Mouse (Mus musculus) kidney, postnatal 4 days (tissue): Measurements from ENCODE around the gene Hamp.
A peak's percentile ranks its signal among the peaks of the same experiment; 100 is the strongest.

Experiments used
- DNase-seq, 2 experiments: peaks; one replicate each; pipeline ENCODE4 v3.0.0; 2021; ENCODE audit warnings: mixed read lengths in 2 of 2

The Hamp gene

DNA sequence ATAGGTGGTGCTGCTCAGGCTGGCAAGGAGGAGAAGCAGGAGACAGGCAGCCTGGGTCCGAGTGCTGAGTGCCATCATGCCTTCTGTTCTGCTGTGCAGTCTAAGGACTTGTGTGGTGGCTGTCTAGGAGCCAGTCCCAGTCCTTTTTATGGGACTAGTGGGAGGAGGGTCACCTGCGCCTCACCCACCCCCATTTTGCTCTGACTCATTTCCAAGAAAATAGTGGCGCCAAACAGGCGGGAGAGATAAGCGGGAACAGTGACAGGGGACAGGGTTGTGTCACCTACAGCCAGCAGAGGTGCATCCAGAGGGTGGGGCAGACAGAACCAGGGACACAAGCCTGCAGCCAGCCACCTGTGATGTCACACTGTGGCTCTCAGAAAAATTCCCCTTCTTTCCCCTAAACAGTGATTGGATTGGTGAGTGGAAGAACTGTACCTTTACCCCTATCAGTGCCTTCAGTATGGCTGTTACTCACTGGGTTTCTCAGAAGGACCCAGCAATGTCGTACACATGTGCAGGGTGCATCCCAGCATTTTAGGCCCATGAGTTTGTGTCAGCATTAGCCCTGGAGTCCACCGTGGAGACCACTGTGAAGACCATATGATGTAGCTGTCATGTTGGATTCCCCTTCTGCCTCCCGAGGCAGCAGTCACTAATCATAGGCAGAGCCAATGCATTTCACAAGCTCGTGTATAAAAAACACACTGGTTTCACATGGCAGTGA, at the start of gene Hamp:
Hamp (minus strand) TSS at position 124 of the 727 bp plus-strand sequence.
- DNase-seq, result no peak

DNA sequence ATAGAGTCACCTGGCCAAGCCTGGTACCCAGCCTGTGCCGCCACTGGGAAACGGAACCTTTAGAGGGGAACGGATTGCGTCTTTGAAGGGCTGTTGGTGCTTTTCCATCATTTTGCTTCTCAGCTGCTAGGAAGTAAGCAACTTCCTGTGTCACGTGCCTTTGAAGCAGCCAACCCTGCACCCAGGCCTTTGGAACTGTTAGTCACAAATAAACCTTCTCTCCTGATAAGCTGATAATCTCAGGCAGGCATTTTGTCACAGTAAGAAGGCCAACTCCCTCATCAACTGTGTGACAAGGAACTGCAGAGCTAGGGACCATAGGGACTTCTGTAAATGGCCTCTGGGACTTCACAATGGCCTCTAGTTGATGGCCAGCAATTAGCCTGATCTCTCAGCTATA, 48.3 kb upstream of the Hamp start:
- DNase-seq, result no peak

DNA sequence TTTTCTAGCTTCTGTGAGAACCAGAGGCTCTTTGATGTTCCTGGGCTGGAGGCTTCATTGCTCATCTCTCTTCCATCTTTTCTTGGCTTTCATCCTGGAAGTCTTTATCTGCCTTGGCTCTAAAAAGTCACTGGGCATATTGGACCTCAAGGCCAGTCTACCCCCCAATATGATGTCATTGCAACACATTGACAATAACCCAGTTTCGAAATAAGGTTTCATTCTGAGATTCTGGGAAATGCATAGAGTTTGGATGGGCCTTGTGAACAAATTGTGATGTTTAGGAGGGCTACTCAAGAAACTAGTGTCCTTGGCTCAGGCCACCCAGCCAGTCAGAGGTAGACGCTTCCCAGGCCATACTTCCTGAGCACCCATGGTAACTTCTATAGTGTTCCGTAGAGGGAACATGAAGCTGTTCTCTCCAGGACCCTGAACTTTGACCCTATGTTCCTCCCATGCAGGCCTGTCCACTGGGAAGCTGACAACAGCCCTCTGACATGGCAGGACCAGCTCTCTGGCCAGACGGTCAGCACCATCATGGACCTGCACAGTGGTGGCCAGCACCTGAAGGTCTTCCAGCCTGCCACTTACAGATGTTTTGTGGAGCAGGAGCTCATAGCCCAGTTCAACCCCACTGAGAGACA, 44.8 kb upstream of the Hamp start:
- DNase-seq, result no peak

DNA sequence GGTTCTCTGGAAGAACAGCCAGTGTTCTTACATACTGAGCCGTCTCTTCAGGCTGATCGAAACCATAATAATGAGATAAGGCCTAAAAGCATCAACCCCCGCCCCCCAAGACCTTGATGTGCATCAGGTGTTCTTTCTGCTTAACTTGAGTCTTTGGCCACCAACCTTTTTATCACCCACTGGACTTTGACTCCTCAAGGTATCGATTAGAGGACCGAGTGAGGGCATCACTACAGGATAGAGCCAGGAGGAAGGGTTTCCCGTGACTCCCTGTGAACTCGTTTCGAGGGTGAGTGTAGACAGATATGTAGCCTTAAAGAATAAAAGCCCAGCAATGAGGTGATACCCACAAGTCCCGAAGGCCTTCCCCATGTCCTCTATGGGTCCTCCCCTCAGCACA, 41.5 kb upstream of the Hamp start:
- no peak for DNase-seq

DNA sequence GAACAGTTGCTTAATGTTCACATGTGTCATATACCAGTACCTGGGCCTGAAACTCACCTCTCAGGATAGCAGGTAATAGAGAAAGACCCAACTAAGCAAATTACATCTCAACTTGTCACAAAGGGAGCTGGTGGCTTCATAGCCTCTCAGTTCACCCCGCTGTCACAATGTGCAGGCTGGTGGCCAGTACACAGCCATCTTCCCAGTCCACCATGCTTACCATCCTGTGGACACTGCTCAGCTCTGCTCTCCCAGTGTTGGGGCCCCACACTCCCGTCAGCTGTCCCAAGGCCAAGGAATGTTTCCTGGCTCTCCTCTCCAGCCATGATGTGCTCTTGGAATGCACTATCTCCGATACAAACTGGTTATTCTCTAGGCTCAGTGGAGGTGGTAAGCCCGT, 37.9 kb upstream of the Hamp start:
- no peak for DNase-seq

DNA sequence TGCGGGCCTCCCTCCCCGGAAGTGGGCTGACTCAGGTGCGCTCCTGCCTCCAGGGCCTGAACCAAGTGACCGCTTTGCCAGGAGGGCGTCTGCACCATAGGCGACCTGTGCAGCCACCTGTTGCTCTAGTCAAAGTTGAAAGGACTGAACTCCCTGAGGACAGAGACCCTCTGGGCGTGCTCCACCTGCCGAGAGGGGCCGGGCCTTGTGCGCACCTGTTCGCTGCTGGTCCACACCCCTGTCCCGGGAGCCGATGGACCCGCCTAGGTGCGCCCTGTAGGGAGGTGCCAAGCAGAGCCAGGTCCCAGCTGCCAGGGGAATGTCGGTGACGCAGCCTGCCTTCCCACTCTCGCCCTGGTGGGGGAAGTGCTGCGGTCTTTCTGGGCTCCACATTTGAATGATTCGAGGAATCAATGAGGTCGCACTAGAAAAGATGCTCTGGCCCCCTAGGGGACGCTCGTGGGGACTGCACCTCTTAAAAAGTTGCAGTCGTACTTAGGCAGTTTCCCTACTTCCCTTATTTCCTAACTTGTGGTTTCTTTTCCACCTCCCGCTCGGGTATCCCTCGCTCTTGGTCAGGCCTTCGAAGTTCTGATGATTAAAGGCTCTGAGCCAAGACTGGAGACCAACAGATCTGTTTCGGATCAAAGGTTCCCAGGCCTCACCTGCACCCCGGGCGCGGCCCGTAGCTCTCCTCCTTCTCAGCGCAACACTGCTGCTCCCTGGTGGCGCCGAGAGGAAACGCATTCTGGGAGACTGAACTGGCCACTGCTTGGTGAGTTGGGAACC, 29.9 kb upstream of the Hamp start, which contains the start of gene Fam187b:
Fam187b (plus strand) TSS at position 290 of the 789 bp plus-strand sequence.
- peak; percentile 93 to 95 for DNase-seq

DNA sequence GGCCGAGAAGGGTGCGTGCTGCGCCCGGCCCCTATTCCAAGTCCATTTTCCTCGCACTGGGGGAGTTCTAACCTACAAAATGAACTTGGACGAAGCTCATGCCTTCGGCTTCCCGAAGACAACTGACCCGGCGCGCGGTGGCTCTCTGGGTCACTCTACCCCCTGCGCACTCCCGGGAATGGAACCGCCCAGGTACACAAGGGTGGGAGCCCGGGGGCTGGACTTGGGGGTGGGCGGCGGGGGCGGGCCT, 29.3 kb upstream of the Hamp start, which contains the start of gene Lsr:
Lsr (minus strand) TSS at position 214 of the 250 bp plus-strand sequence.
- DNase-seq, result peak in 1 of 2 experiments; percentile 79

DNA sequence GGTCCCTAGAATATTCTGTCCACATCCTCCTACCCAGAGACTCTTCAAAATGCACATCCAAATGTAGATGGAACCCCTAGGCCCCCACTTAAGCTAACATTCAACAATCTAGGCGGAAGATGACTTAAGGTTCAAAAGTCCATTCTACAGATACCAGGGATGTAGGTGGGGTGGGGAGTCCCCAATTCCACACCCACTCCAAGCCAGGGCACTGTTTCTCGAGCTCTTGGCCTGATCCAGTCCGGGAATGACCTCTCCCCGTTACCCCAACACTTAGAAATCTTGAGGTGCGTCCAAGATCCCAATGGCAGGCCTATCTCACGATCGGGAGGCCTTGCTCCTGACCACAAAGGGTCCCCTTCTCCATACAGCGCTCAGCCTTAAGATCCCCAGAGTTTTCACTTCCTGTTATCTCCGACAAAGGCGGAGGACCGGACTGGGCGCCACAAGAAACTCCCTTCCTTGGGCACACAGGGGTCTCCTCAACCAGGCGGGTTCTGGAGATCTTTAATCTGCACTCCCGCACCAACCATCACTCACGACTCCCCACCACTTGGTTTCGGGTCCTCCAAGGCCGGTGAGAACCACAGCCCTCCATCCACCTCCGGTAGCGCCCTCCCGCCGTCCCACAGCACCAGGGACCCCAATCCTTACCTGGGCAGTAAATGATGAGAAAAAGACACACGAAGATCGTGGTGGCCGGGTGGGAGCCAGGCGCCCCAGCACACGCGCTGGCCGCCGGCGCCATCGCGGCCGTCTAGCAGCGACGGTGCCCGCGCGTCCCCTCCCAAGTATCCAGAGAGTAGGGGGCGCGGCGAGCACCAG, 28.8 kb upstream of the Hamp start:
- DNase-seq, result no peak

DNA sequence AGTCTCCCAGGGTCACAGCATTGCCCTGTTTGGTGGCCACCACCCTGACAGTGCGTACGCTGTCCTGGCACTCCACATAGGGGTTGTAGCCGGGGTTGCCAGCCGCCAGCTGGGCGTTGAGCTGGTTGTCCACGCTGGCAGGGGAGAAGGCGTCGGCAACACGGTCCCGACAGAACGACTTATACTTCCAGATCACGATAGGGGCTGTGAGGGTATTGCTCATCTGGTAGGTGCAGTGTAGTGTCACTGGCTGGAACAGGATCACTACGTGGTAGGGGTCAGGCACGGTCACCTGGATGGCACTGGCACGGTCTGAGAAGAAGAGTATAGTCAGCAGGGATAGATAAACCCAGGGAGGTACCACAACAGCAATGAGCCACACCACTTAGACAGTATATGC, 28.1 kb upstream of the Hamp start:
- DNase-seq, result no peak

DNA sequence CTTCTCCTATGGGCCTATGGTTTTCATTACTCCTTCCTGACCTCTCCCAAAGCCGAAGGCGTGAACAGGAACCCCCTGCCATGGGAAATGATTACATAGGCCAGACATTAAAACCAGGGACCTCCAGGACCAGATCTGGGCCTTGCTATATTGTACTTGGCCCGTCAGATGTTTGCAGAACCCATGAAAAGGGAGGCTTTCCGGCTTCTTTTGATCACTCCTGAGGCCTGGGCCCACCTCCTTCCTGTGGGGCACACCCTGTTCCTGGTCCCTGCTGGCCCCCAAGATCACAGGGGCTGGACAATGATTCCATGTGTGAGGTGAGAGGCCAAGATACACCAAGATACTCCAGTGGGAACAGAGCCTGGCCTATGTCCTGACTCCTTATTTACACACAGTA, 25.3 kb upstream of the Hamp start:
- DNase-seq, result no peak

DNA sequence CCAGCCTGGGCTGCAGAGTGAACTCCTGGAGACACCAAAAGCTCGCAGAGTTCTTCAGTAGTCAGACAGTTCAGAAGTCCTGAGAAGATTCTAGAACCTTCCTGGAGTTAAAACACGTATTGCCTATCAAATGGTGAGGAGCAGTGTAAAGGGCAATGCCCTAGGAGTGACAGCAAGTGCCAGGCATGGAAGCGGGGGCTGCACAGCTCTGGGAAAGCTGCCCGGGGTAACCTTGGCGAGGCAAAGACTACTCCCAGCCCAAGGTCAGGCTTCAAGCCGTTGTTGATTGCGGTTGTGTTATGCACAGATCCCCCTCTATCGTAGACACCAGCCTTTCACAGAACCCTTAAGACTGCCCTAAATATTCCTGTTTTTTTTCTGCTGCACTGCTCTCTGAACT, 24.8 kb upstream of the Hamp start:
- no peak for DNase-seq

DNA sequence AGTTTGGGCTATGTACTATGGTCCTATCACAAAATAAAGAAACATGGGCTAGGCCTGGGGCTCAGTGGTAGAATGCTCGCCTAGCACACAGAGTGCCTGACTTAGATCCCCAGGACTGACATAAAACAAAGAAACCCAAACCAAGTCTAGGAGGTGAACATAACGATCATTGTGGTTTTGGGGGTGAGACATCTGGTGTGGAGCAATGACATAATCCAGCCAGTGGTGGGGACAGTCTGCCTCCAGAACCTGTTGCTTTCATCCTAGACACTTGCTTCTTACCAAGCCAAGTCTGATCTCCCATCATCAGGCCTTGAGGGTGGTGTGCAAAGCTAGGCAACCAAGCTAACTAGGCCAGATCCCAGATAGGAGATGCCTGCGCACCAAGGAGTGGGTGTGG, 22.8 kb upstream of the Hamp start:
- no peak for DNase-seq

DNA sequence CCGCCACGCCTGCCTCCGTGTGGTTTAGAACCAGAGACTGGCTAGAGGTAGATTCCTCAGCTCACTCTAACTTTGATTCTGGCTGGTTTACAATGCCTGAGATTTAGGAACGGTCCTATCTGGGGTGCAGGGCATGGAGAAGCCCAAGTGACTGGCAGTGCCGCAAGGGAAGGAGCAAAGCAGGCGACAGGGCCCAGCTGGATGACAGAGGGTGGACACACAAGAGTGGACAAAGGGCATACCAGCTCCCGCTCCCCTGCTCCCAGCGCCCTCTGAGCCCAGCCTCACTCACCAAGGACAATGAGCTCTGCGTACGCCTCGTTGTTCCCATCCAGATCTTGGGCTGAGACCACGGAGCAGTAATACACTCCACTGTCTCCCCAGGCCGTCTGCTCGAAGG, 21.8 kb upstream of the Hamp start:
- DNase-seq, result no peak

DNA sequence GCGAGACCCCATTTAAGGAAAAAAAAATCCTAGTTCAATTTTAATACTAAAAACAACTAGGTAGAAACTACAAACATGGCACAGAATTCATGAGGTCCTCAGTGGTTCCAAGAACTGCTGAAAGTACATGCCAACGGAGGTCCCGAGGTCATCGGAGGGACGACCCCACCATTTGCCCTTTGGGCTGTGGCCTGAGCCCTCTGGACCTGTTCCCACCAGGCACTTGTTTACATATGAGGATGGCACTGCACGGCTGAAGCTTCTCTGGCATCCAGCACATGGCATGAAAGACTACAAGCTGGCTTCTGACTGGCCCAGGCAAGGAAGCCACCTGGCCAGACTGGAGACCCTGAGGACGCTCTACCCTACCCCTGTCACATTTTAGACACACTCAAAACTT, 20.5 kb upstream of the Hamp start:
- no peak for DNase-seq

DNA sequence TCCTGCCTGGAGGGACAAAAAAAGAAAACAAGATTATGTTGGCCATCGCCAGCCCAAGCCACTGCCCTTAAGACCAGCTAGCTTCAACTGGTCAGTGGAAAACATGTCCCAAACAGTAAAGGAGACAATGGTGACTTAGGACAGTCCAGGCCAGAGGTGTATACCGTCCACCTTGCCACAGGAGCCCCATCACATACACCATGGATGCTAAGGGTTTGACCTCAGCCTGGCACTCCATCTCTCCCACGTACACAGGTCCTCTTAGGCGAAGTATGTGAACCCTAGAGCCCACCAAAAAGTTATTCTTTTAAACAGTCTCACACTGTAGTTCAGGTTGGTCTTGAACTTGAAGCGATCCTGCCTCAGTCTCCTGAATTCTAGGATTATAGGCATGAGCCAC, 19.0 kb upstream of the Hamp start:
- DNase-seq, result no peak

DNA sequence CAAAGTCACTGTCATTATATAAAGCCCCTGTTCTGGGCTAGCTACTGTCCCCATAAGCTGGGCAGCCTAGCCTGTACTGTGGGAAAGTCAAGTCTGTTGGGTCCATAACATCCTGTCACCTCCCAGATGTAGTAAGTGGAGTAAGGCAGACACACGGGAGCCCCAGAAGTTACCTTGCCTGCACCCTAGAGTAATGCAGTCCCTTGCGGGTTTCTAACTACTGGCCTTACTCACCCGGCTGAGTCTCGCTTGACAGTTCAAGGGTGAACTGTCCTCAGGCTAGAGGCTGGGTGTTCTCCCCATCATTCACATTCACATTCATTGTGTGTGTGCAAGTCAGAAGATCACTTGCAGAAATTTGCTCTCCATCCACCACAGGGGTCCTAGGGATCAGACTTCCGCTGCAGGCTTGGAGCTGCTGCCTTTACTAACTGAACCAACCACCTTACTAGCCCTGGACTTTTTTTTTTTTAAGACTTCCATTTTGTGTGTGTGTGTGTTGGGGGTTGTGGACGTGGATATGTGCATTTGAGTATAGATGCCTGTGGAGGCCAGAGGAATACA, 16.0 kb upstream of the Hamp start:
- DNase-seq, result no peak

DNA sequence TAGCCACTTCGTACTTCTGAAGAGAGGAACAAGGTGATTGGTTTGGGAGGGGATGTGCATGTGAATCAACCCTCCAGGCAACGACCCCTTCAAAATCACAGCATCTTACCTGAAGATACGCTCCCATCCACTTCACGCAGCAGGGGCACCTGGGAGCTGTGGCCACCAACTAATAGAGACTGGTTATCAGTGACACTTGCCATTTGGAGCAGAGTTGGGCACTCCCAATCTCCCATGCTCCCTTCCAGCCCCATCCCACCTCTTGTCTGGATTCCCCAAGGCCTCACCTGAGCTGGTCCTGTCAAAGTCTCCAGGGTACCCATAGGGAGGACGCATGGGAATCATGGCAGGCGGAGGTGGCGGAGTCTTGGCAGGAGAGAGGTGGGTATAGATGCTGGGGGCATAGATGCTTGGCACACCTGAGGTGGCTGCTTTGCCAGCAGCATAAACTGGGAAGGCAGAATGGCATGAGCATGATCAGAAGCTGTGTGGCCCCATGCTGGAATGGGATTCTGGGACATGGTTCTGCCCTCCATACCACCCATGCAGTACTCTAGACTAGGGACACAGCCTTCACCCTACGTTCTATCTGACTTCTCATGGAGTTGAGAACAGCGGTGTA, 15.1 kb upstream of the Hamp start:
- no peak for DNase-seq

DNA sequence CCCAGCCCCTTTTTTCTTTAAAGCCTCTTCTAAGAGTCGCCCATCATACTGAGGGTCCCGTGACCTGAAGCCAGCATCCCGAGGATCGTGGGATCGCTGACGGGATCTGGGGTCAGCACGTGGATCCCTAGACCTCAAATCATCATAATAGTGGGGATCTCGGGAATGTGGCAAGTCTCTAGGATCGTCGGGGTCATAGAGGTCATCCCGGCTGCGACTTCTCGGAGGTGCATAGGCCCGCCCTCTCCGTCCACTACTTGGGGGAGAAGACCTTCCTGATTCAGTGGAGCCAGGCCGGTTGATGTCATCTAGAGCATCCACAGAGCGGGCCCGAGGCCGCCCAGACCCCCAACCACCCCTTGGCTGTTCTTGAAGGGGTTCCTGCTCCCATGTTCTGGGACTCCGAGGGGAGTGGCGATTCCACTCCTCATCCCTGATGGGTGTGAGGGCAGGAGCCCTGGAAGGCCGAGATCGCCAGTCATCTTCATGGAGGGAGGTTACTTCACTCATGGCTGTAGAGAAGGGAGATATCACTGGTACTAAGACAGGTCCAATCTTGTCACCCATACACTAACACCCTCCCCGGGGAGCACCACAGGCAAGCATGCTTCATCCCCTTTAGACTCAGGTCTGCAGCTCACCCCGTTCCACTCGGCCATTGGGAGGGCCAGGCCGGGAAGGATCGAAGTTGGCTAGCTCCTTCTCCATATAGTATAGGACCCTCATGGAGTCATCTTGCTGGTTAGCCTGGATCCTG, 14.5 kb upstream of the Hamp start:
- DNase-seq, result no peak

DNA sequence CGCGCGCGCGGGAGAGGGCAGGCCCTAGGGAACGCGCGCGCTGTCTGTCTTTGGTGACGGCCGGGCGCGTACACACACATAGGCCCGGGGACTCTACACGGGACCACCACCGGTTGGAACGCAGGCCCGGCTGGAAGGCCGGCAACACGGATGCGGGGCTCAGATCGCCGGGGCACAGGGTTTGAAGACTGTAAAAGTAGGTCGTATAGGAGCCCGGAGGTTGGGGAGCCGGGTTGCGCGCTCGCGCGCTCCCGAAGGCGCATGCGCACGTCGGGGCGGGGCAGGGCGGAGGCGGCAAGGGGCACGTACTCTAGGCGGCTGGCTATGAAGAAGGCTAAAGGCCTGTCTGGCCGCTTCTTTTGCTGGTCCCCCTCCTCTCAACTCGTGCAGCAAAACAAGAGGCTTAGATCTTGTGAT, 13.5 kb upstream of the Hamp start:
- peak; percentile 92 to 95 for DNase-seq

DNA sequence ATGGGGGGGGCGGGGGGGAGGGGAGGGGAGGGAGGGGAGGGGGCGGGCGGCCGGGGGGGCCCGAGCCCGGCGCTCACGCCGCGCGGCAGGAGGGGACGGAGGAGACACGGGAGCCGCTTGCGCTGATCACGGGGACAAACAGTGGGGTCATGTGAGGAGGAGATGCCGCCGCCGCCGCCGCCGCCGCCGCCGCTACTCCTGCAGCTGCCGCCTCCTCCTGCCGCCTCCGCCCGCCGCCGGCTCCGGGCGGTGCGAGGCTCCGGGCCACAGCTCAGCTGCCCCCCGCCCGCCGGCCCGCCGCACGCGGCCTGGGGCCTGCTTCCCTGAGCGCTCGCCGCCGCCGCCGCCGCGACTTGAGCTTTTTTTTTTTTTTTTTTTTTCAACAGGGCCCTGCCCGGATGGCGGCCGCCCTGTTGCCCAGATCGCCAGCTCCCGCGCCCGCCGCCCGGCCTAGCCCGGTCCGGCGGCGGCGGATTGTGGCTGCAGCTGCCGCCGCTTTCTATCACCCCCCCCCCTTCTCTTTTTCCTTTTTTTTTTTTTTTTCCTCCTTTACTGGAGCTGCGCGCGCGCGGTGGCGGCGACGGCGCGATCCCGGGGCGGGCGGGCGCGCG, 13.0 kb upstream of the Hamp start, which contains the start of gene Usf2:
Usf2 (minus strand) TSS at position 48 of the 611 bp plus-strand sequence.
- DNase-seq, result peak; percentile 83 to 91

DNA sequence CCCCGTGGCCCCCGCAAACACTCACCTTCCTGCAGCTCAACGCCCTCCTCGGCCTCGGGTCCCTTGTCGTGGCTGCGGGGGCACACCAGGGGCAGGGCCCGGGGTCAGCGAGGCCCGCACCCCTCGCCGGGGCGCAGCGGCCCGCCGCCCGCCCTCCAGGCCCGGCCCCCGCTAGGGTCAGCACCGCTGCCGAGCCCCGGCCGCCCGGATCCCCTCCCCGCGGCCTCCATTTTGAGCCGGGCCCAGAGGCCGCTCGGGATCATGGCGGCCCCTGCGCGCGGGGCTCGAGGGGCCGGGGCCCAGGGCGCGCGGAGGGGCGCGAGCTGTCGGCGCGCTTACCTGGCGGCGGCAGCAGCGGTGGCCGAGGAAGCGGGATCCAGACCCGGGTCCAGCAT, 12.5 kb upstream of the Hamp start:
- peak; percentile 56 to 79 for DNase-seq
